Mouse (Mus musculus) kidney, adult 2 months (tissue): ENCODE results near the gene Calm1. TPM values are rescaled to one million over a fixed set of nuclear protein-coding genes. Genes with fewer than 3 reads are reported as not detected.
A peak's percentile ranks its signal among the peaks of the same experiment; 100 is the strongest.

Experiments used
- DNase-seq: peaks from one replicate; pipeline ENCODE4 v3.0.0; 2021
- H3K27ac ChIP-seq: fragments of 200-500 bp; 2 replicates; pipeline ENCODE4 v1.5.1; 2012; ENCODE audit warnings: low read depth, low read length, control low read depth, inconsistent platforms; ENCODE audit not compliant: insufficient read depth
- H3K27me3 ChIP-seq: fragments of 200-500 bp; replicated peaks from 2 replicates; pipeline ENCODE4 v1.6.1; 2012; ENCODE audit warnings: mild to moderate bottlenecking, moderate library complexity, low read length, inconsistent platforms; ENCODE audit not compliant: control insufficient read depth, insufficient read depth
- H3K36me3 ChIP-seq: fragments of 200-500 bp; 2 replicates; pipeline ENCODE4 v1.6.1; 2012; ENCODE audit warnings: mild to moderate bottlenecking, moderate library complexity, low read length, inconsistent platforms; ENCODE audit not compliant: control insufficient read depth, insufficient read depth
- H3K4me1 ChIP-seq: fragments of 200-500 bp; 2 replicates; pipeline ENCODE4 v1.6.1; 2011; ENCODE audit warnings: low read length; ENCODE audit not compliant: control insufficient read depth, insufficient read depth
- H3K4me3 ChIP-seq: fragments of 200-500 bp; 2 replicates; pipeline ENCODE4 v1.5.1; 2011; ENCODE audit warnings: mild to moderate bottlenecking, low read depth, low read length, control low read depth; ENCODE audit not compliant: insufficient read depth
- CTCF ChIP-seq: fragments of 200-500 bp; conservative IDR thresholded peaks from 2 replicates; pipeline ENCODE4 v1.5.1; 2011; ENCODE audit warnings: low read depth, mild to moderate bottlenecking, control low read depth, low read length, moderate library complexity, mixed read lengths; ENCODE audit not compliant: insufficient read depth, insufficient read length
- POLR2A ChIP-seq: fragments of 200-500 bp; IDR thresholded peaks from one replicate; pipeline ENCODE4 v1.6.1; 2011; ENCODE audit warnings: low read depth, low read length, control low read depth
- WGBS: fragments of 180-500 bp; shearing (Covaris S2); methylation state at CpG from one replicate; pipeline ENCODE4 v1.1.7; 2018; 5-methylcytosine and 5-hydroxymethylcytosine counted together
- polyA plus RNA-seq: library from polyadenylated mRNA; depleted of rRNA; stranded (reverse); fragments of >200 nt; gene quantifications from 2 replicates; pipeline ENCODE4 v1.2.3, GENCODE M21; 2012; rRNA removed

Gene Calm1
- polyA plus RNA-seq, 1 experiment = 133 TPM

DNA sequence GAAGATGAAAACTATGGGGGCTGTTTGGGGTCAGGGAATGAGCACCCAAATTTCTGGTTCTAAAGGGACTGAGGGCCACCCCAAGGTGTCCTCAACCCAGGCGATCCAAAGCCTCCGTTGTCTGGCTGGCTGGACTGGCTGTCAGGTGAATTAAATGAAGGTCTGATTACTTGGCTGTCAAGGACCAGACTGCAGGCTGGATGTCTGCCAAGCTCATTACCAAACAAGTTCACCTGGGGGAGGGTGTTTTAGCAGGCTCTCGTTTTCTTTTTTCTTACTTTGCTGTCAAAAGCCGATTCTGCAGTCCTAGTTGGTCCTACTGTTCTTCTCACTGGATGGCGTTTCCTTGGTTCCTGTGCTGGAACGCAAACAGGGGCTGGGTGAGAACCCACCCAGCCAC is 40.6 kb downstream of the Calm1 start:
- 47% methylated on average over 6 of the region's 6 CpGs for WGBS
- no peak overlapping the region for H3K4me3 ChIP-seq
- TF ChIP-seq CTCF (no peak), POLR2A (no peak)
- peaks cover 1% of the 10 kb centered on the region; the same call in 1 of the 2 replicates for H3K27me3 ChIP-seq
- H3K36me3 ChIP-seq = no peaks in the 10 kb centered on the region
- DNase-seq = peak; percentile 20
- H3K27ac ChIP-seq = no peak overlapping the region
- H3K4me1 ChIP-seq = no peaks in the 10 kb centered on the region

DNA sequence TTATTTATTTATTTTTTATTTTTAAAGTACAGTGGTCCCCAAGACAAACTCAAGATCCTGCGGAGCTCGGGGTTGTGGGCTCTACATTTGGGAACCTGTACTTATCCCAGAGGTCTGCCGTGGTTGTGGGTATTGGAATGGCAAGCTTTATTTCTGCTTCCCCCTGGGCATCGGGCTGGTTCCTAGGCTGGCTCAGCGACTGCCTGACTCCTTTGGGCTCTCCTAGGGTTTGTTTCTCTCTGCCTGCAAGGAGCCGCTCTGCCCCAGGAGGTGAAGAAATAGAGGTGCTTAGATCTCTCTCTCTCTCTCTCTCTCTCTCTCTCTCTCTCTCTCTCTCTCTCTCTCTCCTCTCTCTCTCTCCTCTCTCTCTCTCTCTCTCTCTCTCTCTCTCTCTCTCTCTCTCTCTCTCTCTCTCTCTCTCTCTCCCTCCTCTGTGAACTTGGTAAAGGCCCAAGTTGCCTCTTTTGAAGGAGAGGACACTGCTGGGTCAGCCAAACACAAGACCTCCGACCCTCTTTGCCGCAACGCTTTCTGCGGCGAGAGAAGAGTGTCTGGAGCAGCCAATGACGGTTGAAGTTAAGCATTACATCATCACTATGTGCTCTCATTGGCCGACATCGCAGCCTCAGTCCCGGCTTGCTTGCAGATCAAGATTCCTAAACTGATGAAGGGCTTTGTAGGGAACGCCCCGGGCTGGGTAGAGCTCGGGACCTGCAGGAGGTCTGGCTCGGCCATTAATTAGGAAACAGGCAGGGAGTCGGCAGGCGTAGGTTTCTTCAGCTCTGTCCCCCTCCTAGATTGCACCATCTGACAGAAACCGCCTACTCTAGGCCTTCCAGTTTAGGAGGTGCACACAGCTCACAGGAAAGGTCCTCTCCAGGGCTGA is 42.9 kb downstream of the Calm1 start:
- Histone ChIP-seq H3K27ac (no peak overlapping the region), H3K4me3 (no peak overlapping the region), H3K27me3 (peaks cover 1% of the 10 kb centered on the region; the same call in 1 of the 2 replicates), H3K36me3 (no peaks in the 10 kb centered on the region), H3K4me1 (no peaks in the 10 kb centered on the region)
- TF ChIP-seq POLR2A (no peak), CTCF (no peak)
- peak; percentile 43 for DNase-seq
- WGBS = 24% methylated on average over 22 of the region's 22 CpGs

DNA sequence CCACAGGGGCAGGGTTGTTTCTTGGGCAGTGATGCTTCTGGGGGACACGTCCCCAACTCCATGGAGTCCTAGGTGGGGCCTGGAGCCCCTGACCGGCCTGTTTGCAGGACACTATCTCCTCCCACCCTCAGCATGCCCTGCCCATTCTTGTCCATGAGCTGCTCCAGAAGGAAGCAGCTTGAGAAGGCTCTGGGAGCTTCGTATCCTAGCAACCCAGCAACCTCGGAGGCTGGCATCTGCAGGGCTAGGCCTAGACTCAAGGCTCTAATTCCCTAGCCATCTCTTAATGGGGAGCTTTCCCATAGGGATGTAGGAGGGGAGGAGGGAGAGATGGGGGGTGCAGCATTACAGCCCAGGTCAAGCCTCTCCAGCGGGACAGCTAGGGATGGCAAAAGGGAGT is 45.3 kb downstream of the Calm1 start:
- H3K4me3 ChIP-seq = no peak overlapping the region
- no peak overlapping the region for H3K27ac ChIP-seq
- H3K36me3 ChIP-seq = no peaks in the 10 kb centered on the region
- no peak for TF ChIP-seq CTCF
- TF ChIP-seq POLR2A = no peak
- H3K4me1 ChIP-seq = no peaks in the 10 kb centered on the region
- no peak for DNase-seq
- peaks cover 1% of the 10 kb centered on the region; the same call in 1 of the 2 replicates for H3K27me3 ChIP-seq
- WGBS = 72% methylated on average over 5 of the region's 5 CpGs

DNA sequence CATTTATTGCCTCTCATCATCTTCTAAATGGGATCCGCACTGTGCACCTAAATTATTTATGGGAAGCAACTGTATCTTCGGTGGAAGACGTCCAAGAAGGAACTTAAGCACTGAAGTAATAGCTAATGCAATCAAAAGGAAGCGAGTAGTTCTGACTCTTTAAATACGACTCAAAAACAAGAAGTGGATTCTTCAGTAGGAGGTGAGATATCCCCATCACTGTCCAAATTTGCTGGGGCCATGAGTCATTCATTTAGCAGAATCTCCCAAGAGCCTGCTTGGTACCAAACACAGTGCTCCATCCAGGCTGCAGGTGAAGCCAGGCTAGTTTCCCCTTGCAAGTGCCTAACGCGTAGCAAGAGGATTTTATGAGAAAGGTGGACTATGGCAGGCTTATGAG is 49.9 kb downstream of the Calm1 start:
- WGBS = 86% methylated on average over 7 of the region's 7 CpGs
- no peaks in the 10 kb centered on the region for H3K4me1 ChIP-seq
- no peak overlapping the region for H3K4me3 ChIP-seq
- TF ChIP-seq CTCF = no peak
- TF ChIP-seq POLR2A = no peak
- DNase-seq = no peak
- no peak overlapping the region for H3K27ac ChIP-seq
- no peaks in the 10 kb centered on the region for H3K27me3 ChIP-seq
- H3K36me3 ChIP-seq = no peaks in the 10 kb centered on the region

DNA sequence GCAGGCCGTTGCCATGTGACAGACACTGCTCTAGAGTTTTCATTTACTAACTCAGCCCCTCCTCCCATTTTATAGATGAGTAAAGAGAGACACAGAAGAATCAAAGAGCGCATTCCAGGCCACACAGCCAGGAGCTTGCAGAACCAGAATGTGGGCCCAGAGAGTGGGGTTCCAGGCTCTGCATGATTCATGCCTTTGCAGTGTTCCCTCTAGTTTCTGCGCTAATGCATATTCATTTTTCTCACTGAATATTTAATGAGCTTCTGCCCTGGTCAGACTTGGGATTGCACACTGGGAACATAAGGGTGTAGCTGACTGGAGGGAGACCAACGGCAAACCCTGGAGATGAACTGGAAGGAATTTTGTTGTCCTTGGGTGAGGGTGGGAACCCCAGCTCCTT is 55.2 kb downstream of the Calm1 start:
- no peaks in the 10 kb centered on the region for H3K4me1 ChIP-seq
- H3K4me3 ChIP-seq = no peak overlapping the region
- H3K36me3 ChIP-seq = no peaks in the 10 kb centered on the region
- no peak for DNase-seq
- WGBS = 81% methylated on average over 4 of the region's 4 CpGs
- no peak for TF ChIP-seq CTCF
- TF ChIP-seq POLR2A = no peak
- no peaks in the 10 kb centered on the region for H3K27me3 ChIP-seq
- no peak overlapping the region for H3K27ac ChIP-seq

DNA sequence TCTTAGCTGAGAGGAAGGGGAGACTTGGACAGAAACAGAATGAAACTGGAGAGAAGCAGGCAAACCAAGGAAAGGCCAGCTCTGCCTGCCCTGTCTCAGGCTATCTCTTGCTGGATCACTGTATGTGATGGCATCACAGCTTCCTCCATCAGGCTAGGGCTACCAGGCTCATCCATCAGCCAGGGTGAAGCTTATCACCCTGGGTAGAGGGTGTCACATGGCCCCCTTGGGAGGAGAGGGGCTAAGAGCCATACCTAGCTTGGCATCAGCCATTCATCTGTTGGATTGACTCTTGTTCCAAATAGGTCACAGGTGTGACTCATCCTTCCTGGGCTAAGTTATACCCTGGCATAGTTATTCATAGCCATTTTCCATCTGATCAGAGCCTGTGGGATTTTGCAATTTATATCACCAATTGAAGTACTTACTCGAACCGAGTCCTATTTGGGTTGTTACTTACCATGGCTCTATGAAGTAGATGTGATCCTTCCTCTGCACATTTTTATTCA is 56.3 kb downstream of the Calm1 start:
- 94% methylated on average over 2 of the region's 2 CpGs for WGBS
- Histone ChIP-seq H3K27ac (no peak overlapping the region), H3K4me1 (no peaks in the 10 kb centered on the region), H3K36me3 (no peaks in the 10 kb centered on the region), H3K27me3 (no peaks in the 10 kb centered on the region), H3K4me3 (no peak overlapping the region)
- DNase-seq = no peak
- TF ChIP-seq POLR2A (no peak), CTCF (no peak)

DNA sequence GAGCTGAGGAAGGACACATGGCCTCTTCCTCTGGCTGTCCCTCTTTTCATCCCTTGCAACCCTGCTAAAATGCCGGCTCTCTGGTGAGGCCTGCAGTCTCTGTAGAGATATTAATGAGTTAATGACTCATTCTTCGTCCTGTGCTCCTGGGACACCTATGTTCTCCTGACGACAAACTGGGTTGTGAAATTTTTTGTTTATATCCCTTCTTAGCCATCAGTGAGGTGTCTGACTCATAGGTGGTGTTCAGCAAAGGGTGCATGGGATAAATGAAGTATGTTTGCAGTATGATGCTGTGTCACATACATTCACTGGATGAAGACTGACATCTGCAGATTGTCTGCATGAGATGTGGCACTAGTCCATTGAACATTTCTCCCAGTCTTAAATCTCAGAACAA is 58.5 kb downstream of the Calm1 start:
- Histone ChIP-seq H3K27ac (no peak overlapping the region), H3K4me1 (no peaks in the 10 kb centered on the region), H3K36me3 (no peaks in the 10 kb centered on the region), H3K4me3 (no peak overlapping the region), H3K27me3 (no peaks in the 10 kb centered on the region)
- TF ChIP-seq POLR2A = no peak
- no peak for TF ChIP-seq CTCF
- DNase-seq = no peak
- 77% methylated on average over 3 of the region's 3 CpGs for WGBS

Other genes starting within 250 kb of the Calm1 start
- gene Kcnk13, start 234.9 kb upstream of the Calm1 start, polyA plus RNA-seq = 0.07 and 0.50 TPM in 2 replicates
- gene Psmc1, start 89.3 kb upstream of the Calm1 start, polyA plus RNA-seq = 42.2 and 51.8 TPM in 2 replicates
- 8.3 TPM in 2 replicates for gene Nrde2, start 39.8 kb upstream of the Calm1 start, polyA plus RNA-seq